Mouse (Mus musculus) neutrophil, adult 5-6 weeks (primary cell): ENCODE measurements around the gene 4930438A08Rik. TPM values are rescaled to one million over a fixed set of nuclear protein-coding genes. Genes with fewer than 3 reads are reported as not detected.

Experiments
- ATAC-seq: fragments of 151-379, 151-347 bp; 2 replicates; pipeline ENCODE4 v1.8.0; 2017; ENCODE audit warnings: mild to moderate bottlenecking, moderate TSS enrichment; ENCODE audit not compliant: insufficient number of reproducible peaks, poor library complexity, low FRiP score, severe bottlenecking; ENCODE audit errors: extremely low read depth
- total RNA-seq: library from RNA; stranded (forward); fragments of 200-1000 nt; gene quantifications from 2 replicates; pipeline ENCODE4 v1.2.3, GENCODE M21; 2017

Gene 4930438A08Rik
- total RNA-seq, 1 experiment from 2014 or later: not detected

DNA sequence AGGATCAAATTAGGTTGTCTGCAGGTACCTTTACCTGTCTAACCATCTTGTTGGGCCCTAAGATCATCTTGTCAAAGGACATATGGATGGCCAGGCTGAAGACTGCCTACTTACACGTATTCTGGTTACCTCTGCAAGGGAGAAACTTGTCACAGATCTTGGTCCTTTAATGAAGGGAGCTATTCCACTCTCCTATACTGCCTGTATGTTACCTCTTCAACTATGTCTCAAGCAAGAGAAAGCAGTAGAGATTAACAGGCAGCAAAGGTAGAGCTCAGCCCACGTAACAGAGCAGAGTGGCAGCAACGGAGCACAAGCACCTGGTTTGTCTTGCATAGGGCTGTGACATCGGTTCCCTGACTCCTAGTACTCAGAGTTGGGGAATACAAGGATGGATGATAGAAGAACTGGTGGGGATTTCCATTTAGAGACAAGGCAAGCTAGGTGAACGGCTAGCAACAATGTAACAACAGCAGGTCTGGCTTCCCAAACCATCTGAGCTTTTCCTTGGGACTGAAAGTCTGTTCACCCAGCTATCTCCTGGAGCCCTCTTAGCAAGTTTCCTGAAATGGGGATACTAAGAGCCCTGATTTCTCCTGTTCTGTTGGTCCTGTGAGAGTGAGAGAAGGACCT lies 41.1 kb downstream of the 4930438A08Rik start:
- ATAC-seq: no peak

DNA sequence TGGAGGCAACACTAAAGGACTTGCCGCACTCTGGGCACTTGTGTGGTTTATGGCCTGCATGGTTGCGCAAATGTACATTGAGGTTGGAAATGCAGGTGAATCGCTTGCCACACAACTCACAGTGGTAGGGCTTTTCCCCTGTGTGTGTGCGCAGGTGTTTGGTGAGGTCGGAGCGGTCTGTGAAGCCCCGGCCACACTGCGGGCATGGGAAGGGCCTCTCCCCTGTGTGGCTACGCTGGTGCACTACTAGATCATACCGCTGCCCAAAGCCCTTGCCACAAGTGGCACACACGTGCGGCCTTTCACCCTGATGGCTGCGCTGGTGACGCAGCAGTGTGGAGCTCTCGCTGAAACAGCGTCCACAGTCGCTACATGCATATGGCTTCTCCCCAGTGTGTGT lies 41.7 kb downstream of the 4930438A08Rik start:
- no peak for ATAC-seq

DNA sequence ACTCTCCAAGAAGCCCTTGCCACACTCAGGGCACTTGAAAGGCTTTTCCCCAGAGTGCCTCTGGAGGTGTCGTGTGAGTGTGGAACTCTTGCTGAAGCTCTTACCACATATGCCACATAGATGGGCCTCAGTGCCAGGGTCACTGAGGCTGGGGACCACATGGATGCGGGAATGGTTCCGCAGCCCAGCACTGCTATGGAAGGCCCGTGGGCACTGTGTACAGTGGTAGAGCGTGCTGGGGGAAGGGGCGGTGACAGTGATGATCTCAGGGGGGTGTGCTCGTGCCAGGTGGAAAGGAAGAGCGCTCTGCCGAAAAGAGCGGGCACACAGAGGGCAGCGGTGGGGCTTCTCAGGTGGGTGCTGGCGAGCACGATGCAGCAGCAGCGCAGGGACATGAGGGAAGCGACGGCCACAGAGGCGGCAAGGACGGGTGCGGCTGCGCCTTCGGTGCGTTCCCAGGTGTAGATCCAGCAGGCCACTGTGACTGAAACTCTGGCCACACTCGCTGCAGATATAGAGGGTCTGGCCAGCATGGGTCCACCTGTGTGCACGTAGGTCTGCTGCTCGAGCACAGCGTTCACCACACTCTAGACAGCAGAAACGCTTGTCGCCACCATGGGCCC lies 42.3 kb downstream of the 4930438A08Rik start:
- ATAC-seq: no peak

- ATAC-seq: peak; percentile 96
These were observed 48.4 kb downstream of the 4930438A08Rik start for GRCm38 (mm10) chr11:58322824-58323569.

GRCm38 (mm10) chr11:58323570-58324340 lies 49.2 kb downstream of the 4930438A08Rik start:
- ATAC-seq: no peak

GRCm38 (mm10) chr11:58324614-58325229 lies 50.1 kb downstream of the 4930438A08Rik start:
- no peak for ATAC-seq

DNA sequence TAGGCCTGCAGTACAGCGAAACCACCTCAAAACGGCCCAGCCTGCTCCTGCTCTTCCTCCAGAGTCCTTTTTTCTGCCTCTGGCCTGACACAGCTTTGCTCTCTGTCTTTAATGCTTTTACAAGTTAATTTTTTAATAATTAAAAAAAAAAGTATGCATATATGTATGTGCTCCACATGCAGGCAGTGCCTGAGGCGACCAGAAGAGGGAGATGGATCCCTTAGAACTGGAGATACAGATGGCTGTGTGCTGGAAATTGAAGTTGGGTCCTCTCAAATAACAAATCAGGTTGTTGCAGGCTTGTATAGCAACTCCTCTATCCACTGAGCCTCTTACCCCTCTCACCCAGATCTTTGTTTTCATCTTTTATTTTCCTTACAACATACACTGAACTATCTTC lies 52.2 kb downstream of the 4930438A08Rik start:
- no peak for ATAC-seq

GRCm38 (mm10) chr11:58329906-58330275 lies 55.3 kb downstream of the 4930438A08Rik start:
- ATAC-seq: no peak

DNA sequence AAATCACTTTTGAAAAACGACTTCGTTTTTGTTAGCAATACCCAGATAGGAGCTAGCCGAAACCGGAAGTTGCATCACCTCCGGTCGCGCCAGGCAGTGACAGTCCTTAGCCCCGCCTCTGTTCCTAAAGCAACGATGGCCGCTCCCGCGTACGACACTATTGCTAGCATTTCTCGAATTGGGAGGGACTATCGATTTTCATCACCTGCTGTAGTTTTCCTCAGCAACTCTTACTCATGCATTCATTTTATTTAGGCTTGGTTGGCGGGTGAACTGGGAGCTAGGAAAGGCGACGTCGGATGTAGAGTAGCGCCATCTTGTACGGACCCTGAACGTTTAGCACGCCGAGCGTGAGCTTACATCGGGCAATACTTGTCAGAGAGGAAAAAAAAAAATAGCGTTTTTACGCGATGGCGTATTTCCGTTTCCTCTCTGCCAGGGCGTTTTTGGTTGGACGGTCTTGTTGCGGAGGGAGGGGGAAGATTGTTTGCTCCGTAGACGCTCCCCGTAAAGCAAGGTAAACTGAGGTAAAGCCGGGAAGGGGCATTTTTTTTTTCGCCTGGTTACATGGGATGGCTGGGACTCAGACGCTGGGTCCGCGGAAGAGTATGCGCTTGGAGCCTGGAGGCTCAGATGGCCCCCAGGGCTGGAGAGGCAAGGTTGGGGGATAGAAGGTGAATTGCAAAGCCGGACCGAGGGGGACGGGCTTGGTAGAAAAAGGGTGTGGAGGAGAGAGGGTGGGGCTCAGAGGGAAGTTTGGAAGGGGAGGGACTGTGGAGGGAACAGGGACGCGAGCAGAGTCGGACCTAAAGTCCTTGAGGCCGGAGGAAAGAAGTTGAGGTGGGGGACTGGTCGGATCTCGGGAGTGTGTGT lies 55.9 kb downstream of the 4930438A08Rik start, which contains the start of the genes Zfp672 and Sh3bp5l:
Gene Zfp672 (minus strand): TSS at position 64 of the 873 bp plus-strand sequence.
Gene Sh3bp5l (plus strand): TSS at position 449 of the 873 bp plus-strand sequence.
- ATAC-seq: peak; percentile 90

GRCm38 (mm10) chr11:58331149-58331495 lies 56.5 kb downstream of the 4930438A08Rik start:
- ATAC-seq: no peak

DNA sequence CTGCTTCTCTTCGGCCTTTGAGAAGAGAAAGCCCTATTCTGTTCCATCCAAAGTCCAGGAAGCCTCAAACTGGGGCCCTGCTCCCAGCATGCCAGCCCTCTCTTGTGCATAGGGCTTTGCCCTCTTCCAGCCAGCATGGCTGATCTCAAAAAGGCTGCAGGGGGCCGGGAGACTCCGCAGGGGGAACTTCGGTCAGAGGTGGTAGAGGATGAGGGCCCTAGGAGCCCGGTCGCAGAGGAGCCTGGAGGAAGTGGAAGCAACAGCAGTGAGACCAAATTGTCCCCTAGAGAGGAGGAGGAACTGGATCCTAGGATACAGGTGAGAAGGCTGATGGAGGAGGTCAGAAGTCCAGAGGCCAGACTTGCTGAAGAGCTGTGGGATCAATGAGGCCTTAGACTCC lies 56.9 kb downstream of the 4930438A08Rik start:
- ATAC-seq: no peak

- no peak for ATAC-seq
These were observed 60.1 kb downstream of the 4930438A08Rik start for GRCm38 (mm10) chr11:58334746-58335145.

Other genes starting within 250 kb of the 4930438A08Rik start
- not detected in 2 replicates for gene Gm12248, start 181.7 kb upstream of the 4930438A08Rik start, total RNA-seq
- 63.9 and 75.6 TPM in 2 replicates for gene Cnot8, start 170.6 kb upstream of the 4930438A08Rik start, total RNA-seq
- 10.5 and 10.9 TPM in 2 replicates for gene Gemin5, start 106.3 kb upstream of the 4930438A08Rik start, total RNA-seq
- gene Mrpl22, start 103.1 kb upstream of the 4930438A08Rik start, total RNA-seq: 14.1 and 25.3 TPM in 2 replicates
- gene Igtp, start 75.2 kb upstream of the 4930438A08Rik start, total RNA-seq: 43.5 and 46.2 TPM in 2 replicates
- gene Irgm2, start 75.2 kb upstream of the 4930438A08Rik start, total RNA-seq: 53.7 and 66.7 TPM in 2 replicates
- 18.3 and 21.7 TPM in 2 replicates for gene Zfp692, start 32.3 kb downstream of the 4930438A08Rik start, total RNA-seq
- gene Zfp672, start 55.5 kb downstream of the 4930438A08Rik start, total RNA-seq: 27.3 and 36.1 TPM in 2 replicates
- 20.5 and 34.0 TPM in 2 replicates for gene Sh3bp5l, start 55.9 kb downstream of the 4930438A08Rik start, total RNA-seq
- gene Lypd8, start 104.2 kb downstream of the 4930438A08Rik start, total RNA-seq: not detected in 2 replicates
- not detected in 2 replicates for gene 1810065E05Rik, start 146.3 kb downstream of the 4930438A08Rik start, total RNA-seq
- gene Gm12253, start 157.8 kb downstream of the 4930438A08Rik start, total RNA-seq: not detected in 2 replicates
- gene Lypd9, start 178.1 kb downstream of the 4930438A08Rik start, total RNA-seq: not detected in 2 replicates
- not detected in 2 replicates for gene Olfr30, start 187.5 kb downstream of the 4930438A08Rik start, total RNA-seq
- gene Olfr332, start 217.8 kb downstream of the 4930438A08Rik start, total RNA-seq: not detected in 2 replicates
- gene Olfr331, start 227.8 kb downstream of the 4930438A08Rik start, total RNA-seq: not detected in 2 replicates